Mouse (Mus musculus) T-helper 17 cell (primary cell): ENCODE measurements around the gene Tmem203.

Experiments used
- in situ Hi-C, 2 experiments: fragments of 300-600 bp; cut with MboI, MseI; formaldehyde crosslinking; loops; 1 replicate in 1 of 2; 2 replicates in 1 of 2; pipeline ENCODE4 v1.15.1; 2025; ENCODE audit warnings: high pct_unique_total_duplicates in 2 of 2

The Tmem203 gene

DNA sequence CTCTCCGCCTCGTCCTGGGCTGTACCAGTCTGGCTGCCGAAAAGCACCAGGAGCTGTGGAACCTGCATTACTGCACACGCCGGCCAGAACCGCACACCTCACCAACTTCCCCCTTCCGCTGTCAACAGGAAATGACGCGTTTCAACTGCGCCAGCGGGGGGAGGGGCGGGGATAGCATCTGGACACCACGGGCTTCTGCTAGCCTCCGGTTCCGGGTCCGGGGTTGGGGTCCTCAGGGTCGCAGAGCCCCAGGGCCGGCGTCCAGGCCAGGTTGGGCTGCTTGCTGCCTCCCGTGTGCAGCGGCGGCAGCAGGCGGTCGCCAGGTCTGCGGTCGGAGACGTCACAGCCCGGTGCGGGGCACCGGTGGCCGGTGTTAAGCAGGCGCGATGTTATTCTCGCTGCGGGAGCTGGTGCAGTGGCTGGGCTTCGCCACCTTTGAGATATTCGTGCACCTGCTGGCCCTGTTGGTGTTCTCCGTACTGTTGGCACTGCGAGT is at the start of gene Tmem203:
Tmem203 (plus strand) TSS at position 156 of the 496 bp plus-strand sequence.
- in situ Hi-C loops, result loop anchor here in 1 of 2 experiments (5.0 kb wide), 1 partner anchor 33 kb away; the partner anchor contains the start of gene Tubb4b

DNA sequence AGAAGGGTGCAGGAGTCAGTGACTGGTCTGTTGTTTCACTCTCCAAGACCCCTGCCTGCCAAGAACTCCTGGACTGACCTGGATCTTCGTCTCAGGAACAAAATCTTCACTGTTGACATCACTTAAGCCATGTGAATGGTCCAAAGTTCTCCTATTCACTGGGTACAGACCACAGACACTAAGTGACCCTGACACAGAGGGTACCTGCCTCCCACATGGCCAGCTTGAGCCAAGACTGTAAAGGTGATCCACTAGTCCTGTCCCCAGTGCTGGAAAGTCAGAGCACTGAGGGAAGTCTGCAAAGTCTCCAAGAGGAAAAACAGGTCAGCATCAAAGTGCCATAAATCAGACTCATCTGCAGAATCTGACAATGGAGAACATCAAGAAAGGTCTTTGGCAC is 47.6 kb upstream of the Tmem203 start:
- in situ Hi-C loops, result loop anchor here in 1 of 2 experiments (25.0 kb wide), 1 partner anchor 1705 kb away; the partner anchor contains the start of genes Med22, Rpl7a, Surf1 and Surf2

- in situ Hi-C loops, result loop anchor here in 1 of 2 experiments (25.0 kb wide), 1 partner anchor 1702 kb away; the partner anchor contains the start of genes Med22, Rpl7a, Surf1 and Surf2
Observed at GRCm38 (mm10) chr2:25210686-25211085, 44.6 kb upstream of the Tmem203 start.

DNA sequence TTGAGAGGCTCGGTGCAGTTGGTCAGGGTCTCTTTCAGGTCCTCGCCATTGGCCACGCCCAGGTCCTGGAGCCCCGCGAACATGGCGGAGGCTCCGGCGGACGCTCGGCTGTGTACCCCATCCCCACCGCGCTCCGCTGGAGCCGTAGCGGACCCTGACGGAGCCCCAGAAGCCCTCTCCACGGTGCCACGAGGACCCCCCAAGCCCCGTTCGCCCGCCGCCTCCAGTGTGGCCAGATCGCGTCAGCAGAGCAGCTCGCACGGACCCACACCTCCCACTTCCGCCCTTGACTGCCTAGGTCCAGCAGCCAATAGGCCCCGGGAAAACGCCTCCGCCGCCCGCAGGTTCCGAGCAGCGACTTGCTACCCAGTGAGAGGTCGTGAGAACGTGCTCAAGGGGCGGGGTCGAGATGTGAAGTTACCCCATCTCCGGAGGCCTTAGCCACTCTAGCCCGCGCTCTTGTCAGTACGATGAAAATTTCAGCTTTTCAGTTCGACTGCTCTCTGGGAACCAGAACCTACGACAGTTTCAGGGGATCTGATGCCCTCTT is 44.0 kb upstream of the Tmem203 start, which contains the start of gene Nelfb:
Nelfb (minus strand) TSS at position 369 of the 550 bp plus-strand sequence.
- in situ Hi-C loops, result loop anchor here in 1 of 2 experiments (25.0 kb wide), 1 partner anchor 1701 kb away; the partner anchor contains the start of genes Med22, Rpl7a, Surf1 and Surf2

GRCm38 (mm10) chr2:25213266-25213865 is 41.9 kb upstream of the Tmem203 start:
- in situ Hi-C loops, result loop anchor here in 1 of 2 experiments (25.0 kb wide), 1 partner anchor 1699 kb away; the partner anchor contains the start of genes Med22, Rpl7a, Surf1 and Surf2

DNA sequence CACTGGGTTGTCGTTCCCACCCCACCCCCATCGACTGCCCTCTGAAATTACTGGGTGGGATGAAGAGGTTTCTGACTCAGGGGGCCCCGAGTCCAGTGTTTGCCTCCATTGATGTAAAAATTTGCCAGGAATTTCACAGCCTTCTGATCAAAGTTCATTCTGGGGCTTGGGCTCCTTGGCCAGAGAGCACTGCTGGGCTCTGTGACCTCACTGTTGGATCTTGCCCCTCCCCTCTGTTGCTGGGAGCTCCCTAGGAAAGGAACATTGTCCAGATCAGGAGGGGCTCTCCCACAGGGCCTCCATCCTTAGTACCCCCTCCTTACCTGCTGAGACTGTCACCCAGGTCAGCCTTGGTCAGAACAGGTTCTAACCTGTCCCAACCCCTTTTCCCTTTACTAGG is 40.8 kb upstream of the Tmem203 start, which contains the start of gene Stpg3:
Stpg3 (minus strand) TSS at position 194 of the 400 bp plus-strand sequence.
- in situ Hi-C loops, result loop anchor here in 1 of 2 experiments (25.0 kb wide), 1 partner anchor 1698 kb away; the partner anchor contains the start of genes Med22, Rpl7a, Surf1 and Surf2

GRCm38 (mm10) chr2:25217666-25218065 is 37.6 kb upstream of the Tmem203 start:
- in situ Hi-C loops, result loop anchor here in 1 of 2 experiments (25.0 kb wide), 1 partner anchor 1695 kb away; the partner anchor contains the start of genes Med22, Rpl7a, Surf1 and Surf2

DNA sequence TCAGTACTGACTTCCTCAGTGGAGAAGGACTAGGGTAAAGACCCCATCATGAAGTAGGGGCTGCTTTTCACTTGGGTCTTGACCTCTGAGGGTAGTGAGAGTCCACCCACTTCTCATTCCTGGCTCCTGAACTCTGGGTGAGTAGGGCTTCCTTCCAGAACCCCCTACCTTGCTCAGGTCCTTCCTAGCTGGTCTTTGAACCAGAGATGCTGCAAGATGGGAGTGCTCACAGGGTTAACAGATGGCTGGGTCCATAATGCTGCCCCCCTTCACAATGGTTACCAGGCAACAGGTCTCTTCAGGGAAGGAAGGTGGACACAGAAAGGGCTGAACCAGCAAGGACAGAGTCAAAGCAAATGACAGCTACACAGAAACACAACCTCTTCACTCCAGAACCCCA is 36.8 kb upstream of the Tmem203 start, which contains the start of gene Fam166a:
Fam166a (plus strand) TSS at position 301 of the 400 bp plus-strand sequence.
- in situ Hi-C loops, result loop anchor here in 1 of 2 experiments (25.0 kb wide), 1 partner anchor 1694 kb away; the partner anchor contains the start of genes Med22, Rpl7a, Surf1 and Surf2

DNA sequence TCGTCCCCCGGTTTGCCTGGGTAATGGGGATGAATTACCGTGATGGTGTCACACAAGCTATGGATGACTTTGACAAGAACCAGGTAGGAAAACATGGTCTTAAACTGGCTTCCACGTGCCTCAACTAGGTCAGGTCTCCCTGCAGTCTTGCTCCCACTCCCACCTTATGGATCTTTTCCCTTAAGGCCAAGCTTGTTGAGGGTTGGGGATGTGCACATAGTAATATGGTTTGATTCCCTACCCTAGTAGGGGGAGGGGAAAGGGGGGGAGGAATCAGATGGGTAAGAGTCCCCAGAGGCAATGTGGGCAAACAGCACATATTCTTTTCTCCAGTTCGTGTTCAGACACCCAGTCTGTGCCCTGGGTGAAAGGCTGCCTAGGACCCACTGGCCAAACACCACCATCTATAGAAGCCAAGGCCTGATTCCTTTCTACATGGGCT is 33.9 kb upstream of the Tmem203 start:
- in situ Hi-C loops, result loop anchor here in 1 of 2 experiments (5.0 to 25.0 kb wide), 2 partner anchors 36 to 1691 kb away; partner anchors contain the start of genes Med22, Rpl7a, Surf1 and Surf2

- in situ Hi-C loops, result loop anchor here in 1 of 2 experiments (5.0 to 25.0 kb wide), 2 partner anchors 33 to 1688 kb away; partner anchors contain the start of genes Med22, Rpl7a, Surf1 and Surf2
Observed at GRCm38 (mm10) chr2:25223681-25224491, 31.4 kb upstream of the Tmem203 start.

GRCm38 (mm10) chr2:25224492-25224765 is 30.8 kb upstream of the Tmem203 start, which contains the start of gene Tubb4b:
Gene Tubb4b, minus strand, starts transcription at chr2:25224702.
- in situ Hi-C loops, result loop anchor here in 1 of 2 experiments (5.0 to 25.0 kb wide), 2 partner anchors 33 to 1688 kb away; partner anchors contain the start of genes Med22, Rpl7a, Surf1 and Surf2

DNA sequence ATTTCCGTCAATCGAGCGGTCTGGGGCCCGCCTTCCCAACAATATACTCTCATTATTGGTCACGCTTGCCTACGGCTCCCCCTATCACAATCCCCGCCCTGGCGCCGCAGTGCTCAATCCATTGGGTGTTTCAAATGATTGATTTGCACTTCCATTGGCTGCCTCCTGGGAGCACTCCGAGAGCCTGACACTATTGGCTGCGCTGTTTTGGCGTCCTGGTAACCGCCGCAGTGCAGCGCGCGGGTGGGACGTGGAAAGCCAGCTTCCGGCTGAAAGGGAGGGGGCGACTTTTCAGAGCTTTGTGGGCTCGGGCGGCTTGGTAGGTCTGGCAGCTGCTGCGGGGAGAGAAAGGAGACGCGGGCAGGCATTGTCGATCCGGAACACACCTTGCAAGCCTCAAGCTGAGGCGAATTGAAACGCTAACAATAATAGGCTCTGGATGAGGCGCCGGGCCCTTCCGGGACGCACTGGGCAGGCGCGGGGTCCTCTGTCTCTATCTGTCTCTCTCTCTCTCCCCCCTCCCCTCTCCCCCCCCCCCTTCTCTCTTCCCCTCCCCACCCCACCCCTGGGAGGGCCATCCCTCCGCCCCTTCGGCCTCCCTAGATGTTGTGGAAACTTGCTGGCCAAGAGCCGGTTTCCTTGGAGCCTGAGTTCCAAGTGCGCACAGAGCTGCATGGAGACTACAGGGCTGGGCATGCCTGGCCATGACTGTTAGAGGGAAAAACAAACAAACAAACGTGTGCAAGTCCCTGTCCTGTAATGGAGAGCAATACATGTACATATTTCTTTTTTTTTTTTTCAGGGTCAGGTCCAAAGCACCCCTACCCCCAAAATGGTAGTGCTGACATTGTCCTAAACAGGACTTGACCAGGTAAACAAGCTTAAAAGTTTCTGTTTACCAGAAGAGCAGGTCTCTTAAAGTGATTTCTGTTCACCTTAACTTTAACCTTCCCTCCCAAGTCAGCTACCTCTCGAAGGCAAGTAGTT is 30.2 kb upstream of the Tmem203 start:
- in situ Hi-C loops, result loop anchor here in 1 of 2 experiments (5.0 to 25.0 kb wide), 2 partner anchors 32 to 1687 kb away; partner anchors contain the start of genes Med22, Rpl7a, Surf1 and Surf2

DNA sequence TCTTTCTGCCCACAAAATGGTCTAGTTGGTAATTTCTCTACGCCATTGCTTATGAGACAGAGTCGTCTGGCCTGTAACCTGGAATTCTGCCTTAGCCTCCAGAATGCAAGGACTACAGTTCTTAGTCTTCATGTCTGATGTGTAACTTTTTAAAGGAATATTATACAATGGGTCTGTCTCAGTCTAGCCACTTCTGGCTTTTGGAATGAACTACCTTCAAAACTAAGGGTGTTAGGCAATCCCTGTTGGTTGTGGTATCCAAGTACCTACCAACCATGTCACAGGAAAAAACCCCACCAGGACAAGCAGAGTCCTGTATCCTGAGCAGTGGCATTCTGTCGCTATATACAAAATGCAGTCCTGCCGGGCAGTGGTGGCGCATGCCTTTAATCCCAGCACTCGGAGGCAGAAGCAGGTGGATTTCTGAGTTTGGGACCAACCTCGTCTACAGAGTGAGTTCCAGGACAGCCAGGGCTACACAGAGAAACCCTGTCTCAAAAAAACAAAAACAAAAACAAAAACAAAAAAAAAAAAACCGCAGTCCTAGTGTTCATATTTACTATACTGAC is 29.3 kb upstream of the Tmem203 start:
- in situ Hi-C loops, result no loop called here

DNA sequence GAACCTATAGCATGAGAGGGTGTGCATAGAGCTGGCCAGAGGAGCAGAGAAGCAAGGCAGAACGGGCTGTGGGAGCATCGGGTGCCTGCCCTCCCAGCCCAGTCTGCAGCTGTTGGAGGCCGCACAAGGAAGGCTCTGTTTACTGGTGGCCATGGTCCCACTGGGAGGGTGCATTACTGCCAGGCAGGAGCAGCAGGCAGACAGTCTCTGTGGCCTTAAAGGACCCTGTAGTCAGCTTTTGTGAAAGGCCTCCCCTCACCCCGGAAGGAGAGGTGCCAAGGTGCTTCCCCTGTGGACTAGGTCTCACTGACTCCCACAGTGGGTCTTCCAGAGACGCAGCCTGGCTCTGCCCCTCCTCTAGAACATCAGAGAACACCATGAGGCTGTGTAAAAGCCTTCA is 28.4 kb upstream of the Tmem203 start:
- in situ Hi-C loops, result no loop called here

GRCm38 (mm10) chr2:25227406-25227805 is 27.8 kb upstream of the Tmem203 start:
- in situ Hi-C loops, result no loop called here

GRCm38 (mm10) chr2:25228431-25228889 is 26.8 kb upstream of the Tmem203 start:
- in situ Hi-C loops, result no loop called here

DNA sequence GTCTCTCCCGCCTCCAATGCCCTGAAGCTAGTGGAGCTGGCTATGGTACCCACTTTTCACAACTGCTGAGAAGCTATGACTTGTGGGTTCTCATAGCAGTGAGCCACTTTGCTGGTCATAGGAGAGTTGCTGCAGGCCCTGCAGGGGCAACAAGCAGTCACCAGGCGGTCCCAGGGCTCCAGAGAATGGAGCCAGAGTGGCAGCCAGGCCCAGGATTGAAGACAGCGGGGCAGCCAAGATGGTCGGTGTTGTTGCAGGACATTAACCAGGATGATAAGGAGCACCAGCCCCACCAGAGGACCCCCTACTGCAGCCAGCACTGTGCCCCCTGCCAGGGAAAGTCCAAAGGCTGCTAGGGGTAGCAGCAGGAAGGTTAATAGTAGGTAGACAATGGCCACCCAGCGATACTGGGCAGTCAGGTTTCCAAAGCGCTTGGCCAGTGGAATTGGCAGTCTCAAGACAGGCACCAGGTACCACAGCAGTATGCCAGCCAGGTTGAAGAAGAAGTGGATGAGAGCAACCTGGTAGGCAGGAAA is 26.2 kb upstream of the Tmem203 start:
- in situ Hi-C loops, result no loop called here

DNA sequence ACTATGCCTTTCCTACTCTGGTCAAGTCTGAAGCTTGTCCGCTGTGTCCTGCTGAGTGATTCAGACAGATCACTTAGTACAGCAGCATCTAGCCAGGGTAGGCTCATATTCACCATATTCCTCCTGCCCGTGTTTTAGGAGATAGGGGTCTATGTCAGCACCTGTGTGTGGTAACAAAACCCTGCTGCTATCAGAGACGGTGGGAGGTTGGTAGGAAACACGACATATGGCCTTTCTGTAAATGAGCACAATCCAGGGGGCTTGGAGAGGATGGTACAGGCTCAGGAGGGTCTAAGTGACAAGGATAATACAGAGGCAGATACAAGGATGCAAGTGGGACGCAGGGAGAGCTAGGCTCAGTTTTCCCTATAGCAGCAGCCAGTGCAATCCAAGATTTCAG is 25.7 kb upstream of the Tmem203 start:
- in situ Hi-C loops, result no loop called here

GRCm38 (mm10) chr2:25230581-25230980 is 24.7 kb upstream of the Tmem203 start:
- in situ Hi-C loops, result no loop called here
